Mouse (Mus musculus) activated CD4-positive, CD25-positive, alpha-beta regulatory T cell (primary cell): ENCODE results near the gene Upf3a. TPM values are rescaled to one million over a fixed set of nuclear protein-coding genes. Genes with fewer than 3 reads are reported as not detected.

Experiments used
- polyA plus RNA-seq, 2 experiments: library from polyadenylated mRNA; unstranded; fragments of 100-300 nt; shearing (Covaris generic); gene quantifications; one replicate each; pipeline ENCODE4 v1.2.1; 2017

The Upf3a gene
- 10 to 100 TPM; 43.7 to 47.9 TPM for polyA plus RNA-seq

DNA sequence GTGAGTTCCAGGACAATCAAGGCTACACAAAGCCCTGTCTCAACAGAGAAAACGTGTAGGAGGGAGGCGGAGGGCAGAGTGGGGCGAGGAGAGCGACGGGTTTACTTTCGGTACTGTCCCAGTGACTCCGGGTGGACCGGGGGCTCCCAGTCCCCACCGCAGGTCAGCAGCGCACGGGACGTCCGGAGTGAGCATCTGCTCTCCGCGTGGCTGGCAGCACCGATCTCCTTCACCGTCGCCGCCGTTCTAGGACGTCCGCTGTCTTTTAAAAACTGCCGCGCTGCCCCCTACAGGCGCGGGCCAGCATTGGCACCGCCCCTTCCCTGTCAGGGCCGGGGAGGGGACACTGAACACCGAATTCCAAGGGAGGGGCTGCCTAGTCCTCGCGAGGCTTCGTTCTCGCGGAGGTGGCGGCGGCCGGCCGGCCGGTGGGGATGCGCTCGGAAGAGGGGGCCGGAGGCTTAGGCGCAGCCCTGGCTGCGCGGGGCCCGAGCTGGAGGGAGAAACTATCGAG is at the start of gene Upf3a:
TSS of gene Upf3a (plus strand) at position 366 of the 514 bp plus-strand sequence.

GRCm38 (mm10) chr8:13756982-13757804 is 28.2 kb upstream of the Upf3a start, which contains the start of gene Cdc16:
TSS of gene Cdc16 (plus strand) at chr8:13757676.

GRCm38 (mm10) chr8:13838289-13838688 is 52.9 kb downstream of the Upf3a start, which contains the start of gene AF366264:
TSS of gene AF366264 (minus strand) at chr8:13838389.

Other genes with a start within 250 kb of the Upf3a start
- under 1 TPM in 1 of 2 experiments, not detected in 1; 0.15 TPM for gene 1700029H14Rik, start 223.2 kb upstream of the Upf3a start, polyA plus RNA-seq
- gene Rasa3, start 108.0 kb upstream of the Upf3a start, polyA plus RNA-seq = 100 to 1,000 TPM; 173 to 206 TPM
- gene Cfap97d2, start 79.7 kb upstream of the Upf3a start, polyA plus RNA-seq = under 1 TPM in 1 of 2 experiments, not detected in 1; 0.25 TPM
- gene Cdc16, start 27.9 kb upstream of the Upf3a start, polyA plus RNA-seq = 10 to 100 TPM; 47.6 to 73.3 TPM
- under 1 TPM in 1 of 2 experiments, not detected in 1; 0.07 TPM for gene AF366264, start 52.8 kb downstream of the Upf3a start, polyA plus RNA-seq
- gene Champ1, start 84.0 kb downstream of the Upf3a start, polyA plus RNA-seq = 10 to 100 TPM; 27.2 to 30.6 TPM
- 1 to 10 TPM in 1 of 2 experiments, under 1 TPM in 1; 0.37 to 1.6 TPM for gene Coprs, start 104.7 kb downstream of the Upf3a start, polyA plus RNA-seq